Mouse (Mus musculus): ENCODE measurements around the gene A930033H14Rik. TPM values are rescaled to one million over a fixed set of nuclear protein-coding genes. Genes with fewer than 3 reads are reported as not detected.
A peak's percentile ranks its signal among the peaks of the same experiment; 100 is the strongest.

A930033H14Rik gene
- polyA plus RNA-seq, 1 experiment from 2014 or later = 0.81 TPM

- Histone ChIP-seq H3K27ac (no peak overlapping the region), H3K9me3 (no peaks in the 10 kb centered on the region), H3K27me3 (ENCODE audit: insufficient read depth, poor library complexity, severe bottlenecking) (no peaks in the 10 kb centered on the region), H3K4me1 (replicated peaks) (peaks cover 34% of the 10 kb centered on the region), H3K36me3 (no peaks in the 10 kb centered on the region), H3K4me3 (no peak overlapping the region)
- 96% methylated on average over 3 of the region's 3 CpGs for WGBS
- no peak for DNase-seq (ENCODE audit: low spot score)
Measured at GRCm38 (mm10) chr10:69208705-69209104, 4.2 kb downstream of the A930033H14Rik start.

GRCm38 (mm10) chr10:69207981-69208630 lies 4.8 kb downstream of the A930033H14Rik start:
- no peak for DNase-seq (ENCODE audit: low spot score)
- H3K36me3 ChIP-seq = no peaks in the 10 kb centered on the region
- no peaks in the 10 kb centered on the region for H3K27me3 ChIP-seq (ENCODE audit: insufficient read depth, poor library complexity, severe bottlenecking)
- no peak overlapping the region for H3K27ac ChIP-seq
- no peaks in the 10 kb centered on the region for H3K9me3 ChIP-seq
- WGBS = 89% methylated on average over 15 of the region's 15 CpGs
- H3K4me3 ChIP-seq = no peak overlapping the region
- H3K4me1 ChIP-seq (replicated peaks) = peaks cover 29% of the 10 kb centered on the region

GRCm38 (mm10) chr10:69207481-69207880 lies 5.4 kb downstream of the A930033H14Rik start:
- WGBS = 83% methylated on average over 7 of the region's 7 CpGs
- Histone ChIP-seq H3K36me3 (no peaks in the 10 kb centered on the region), H3K4me1 (replicated peaks) (peaks cover 27% of the 10 kb centered on the region)

GRCm38 (mm10) chr10:69206081-69206480 lies 6.8 kb downstream of the A930033H14Rik start:
- Histone ChIP-seq H3K9me3 (no peaks in the 10 kb centered on the region), H3K4me3 (no peak overlapping the region), H3K36me3 (no peaks in the 10 kb centered on the region), H3K27ac (no peak overlapping the region), H3K4me1 (replicated peaks) (peaks cover 14% of the 10 kb centered on the region), H3K27me3 (ENCODE audit: insufficient read depth, poor library complexity, severe bottlenecking) (no peaks in the 10 kb centered on the region)
- 89% methylated on average over 6 of the region's 6 CpGs for WGBS
- DNase-seq (ENCODE audit: low spot score) = no peak

More at GRCm38 (mm10) chr10:69207481-69207880, 5.4 kb downstream of the A930033H14Rik start:
- Histone ChIP-seq H3K9me3 (no peaks in the 10 kb centered on the region), H3K4me3 (no peak overlapping the region), H3K27me3 (ENCODE audit: insufficient read depth, poor library complexity, severe bottlenecking) (no peaks in the 10 kb centered on the region), H3K27ac (no peak overlapping the region)
- no peak for DNase-seq (ENCODE audit: low spot score)

- Histone ChIP-seq H3K27me3 (ENCODE audit: insufficient read depth, poor library complexity, severe bottlenecking) (no peaks in the 10 kb centered on the region), H3K4me3 (no peak overlapping the region), H3K27ac (peak overlapping the region; percentile 29; the same call in 1 of the 2 replicates), H3K4me1 (replicated peaks) (peaks cover 11% of the 10 kb centered on the region), H3K9me3 (no peaks in the 10 kb centered on the region), H3K36me3 (no peaks in the 10 kb centered on the region)
- 46% methylated on average over 8 of the region's 8 CpGs for WGBS
- no peak for DNase-seq (ENCODE audit: low spot score)
Measured at GRCm38 (mm10) chr10:69204677-69205400, 8.1 kb downstream of the A930033H14Rik start.

GRCm38 (mm10) chr10:69193721-69194120 lies 19.2 kb downstream of the A930033H14Rik start:
- Histone ChIP-seq H3K36me3 (no peaks in the 10 kb centered on the region), H3K4me1 (replicated peaks) (no peaks in the 10 kb centered on the region), H3K27me3 (ENCODE audit: insufficient read depth, poor library complexity, severe bottlenecking) (no peaks in the 10 kb centered on the region), H3K9me3 (no peaks in the 10 kb centered on the region), H3K4me3 (no peak overlapping the region), H3K27ac (no peak overlapping the region)
- no peak for DNase-seq (ENCODE audit: low spot score)
- 90% methylated on average over 10 of the region's 10 CpGs for WGBS

GRCm38 (mm10) chr10:69192266-69192665 lies 20.6 kb downstream of the A930033H14Rik start:
- WGBS = 96% methylated on average over 5 of the region's 5 CpGs

GRCm38 (mm10) chr10:69190434-69191160 lies 22.3 kb downstream of the A930033H14Rik start:
- H3K4me3 ChIP-seq = no peak overlapping the region
- no peaks in the 10 kb centered on the region for H3K9me3 ChIP-seq
- 86% methylated on average over 10 of the region's 10 CpGs for WGBS
- H3K36me3 ChIP-seq = no peaks in the 10 kb centered on the region
- DNase-seq (ENCODE audit: low spot score) = no peak
- H3K27ac ChIP-seq = no peak overlapping the region
- H3K27me3 ChIP-seq (ENCODE audit: insufficient read depth, poor library complexity, severe bottlenecking) = no peaks in the 10 kb centered on the region
- no peaks in the 10 kb centered on the region for H3K4me1 ChIP-seq (replicated peaks)

More at GRCm38 (mm10) chr10:69192266-69192665, 20.6 kb downstream of the A930033H14Rik start:
- Histone ChIP-seq H3K27me3 (ENCODE audit: insufficient read depth, poor library complexity, severe bottlenecking) (no peaks in the 10 kb centered on the region), H3K4me1 (replicated peaks) (no peaks in the 10 kb centered on the region), H3K36me3 (no peaks in the 10 kb centered on the region), H3K27ac (no peak overlapping the region), H3K4me3 (no peak overlapping the region), H3K9me3 (no peaks in the 10 kb centered on the region)
- DNase-seq (ENCODE audit: low spot score) = no peak

GRCm38 (mm10) chr10:69187773-69188443 lies 25.0 kb downstream of the A930033H14Rik start:
- Histone ChIP-seq H3K4me1 (replicated peaks) (no peaks in the 10 kb centered on the region), H3K4me3 (no peak overlapping the region), H3K27me3 (ENCODE audit: insufficient read depth, poor library complexity, severe bottlenecking) (no peaks in the 10 kb centered on the region), H3K9me3 (no peaks in the 10 kb centered on the region), H3K36me3 (no peaks in the 10 kb centered on the region), H3K27ac (no peak overlapping the region)
- no peak for DNase-seq (ENCODE audit: low spot score)
- 84% methylated on average over 9 of the region's 9 CpGs for WGBS

- Histone ChIP-seq H3K36me3 (no peaks in the 10 kb centered on the region), H3K27ac (no peak overlapping the region), H3K4me3 (peak overlapping the region; percentile 40), H3K9me3 (no peaks in the 10 kb centered on the region), H3K27me3 (ENCODE audit: insufficient read depth, poor library complexity, severe bottlenecking) (no peaks in the 10 kb centered on the region), H3K4me1 (replicated peaks) (no peaks in the 10 kb centered on the region)
- 35% methylated on average over 21 of the region's 21 CpGs for WGBS
- peak; percentile 59 for DNase-seq (ENCODE audit: low spot score)
Measured at GRCm38 (mm10) chr10:69185894-69186893, 26.7 kb downstream of the A930033H14Rik start.

- no peak overlapping the region for H3K27ac ChIP-seq
- H3K4me3 ChIP-seq = no peak overlapping the region; the same call in 1 of the 2 replicates
- 88% methylated on average over 4 of the region's 4 CpGs for WGBS
- DNase-seq (ENCODE audit: low spot score) = no peak
- no peaks in the 10 kb centered on the region for H3K36me3 ChIP-seq
- no peaks in the 10 kb centered on the region for H3K9me3 ChIP-seq
- no peaks in the 10 kb centered on the region for H3K4me1 ChIP-seq (replicated peaks)
- H3K27me3 ChIP-seq (ENCODE audit: insufficient read depth, poor library complexity, severe bottlenecking) = no peaks in the 10 kb centered on the region
Measured at GRCm38 (mm10) chr10:69185431-69185830, 27.5 kb downstream of the A930033H14Rik start.
